Mouse (Mus musculus) spleen, postnatal 14 days (tissue): Measurements from ENCODE around the gene Riiad1.

Experiments used
- DNase-seq, 2 experiments: peaks; one replicate each; pipeline ENCODE4 v3.0.0; 2021 to 2022; ENCODE audit warnings: low spot score in 2 of 2

Gene Riiad1

GRCm38 (mm10) chr3:94463926-94464578 is 16.1 kb downstream of the Riiad1 start:
- no peak for DNase-seq

GRCm38 (mm10) chr3:94459834-94460233 is 20.3 kb downstream of the Riiad1 start:
- DNase-seq, result no peak

- no peak for DNase-seq
Measured at GRCm38 (mm10) chr3:94457055-94457454, 23.1 kb downstream of the Riiad1 start.

- peak; percentile 34 to 56 for DNase-seq
Measured at GRCm38 (mm10) chr3:94456529-94457000, 23.6 kb downstream of the Riiad1 start.

GRCm38 (mm10) chr3:94449377-94449776 is 30.8 kb downstream of the Riiad1 start:
- no peak for DNase-seq

GRCm38 (mm10) chr3:94443597-94443964 is 36.6 kb downstream of the Riiad1 start, which contains the start of gene Oaz3:
Gene Oaz3, minus strand, starts transcription at chr3:94443915.
- no peak for DNase-seq

- DNase-seq, result peak; percentile 95 to 96
Measured at GRCm38 (mm10) chr3:94442951-94443596, 37.1 kb downstream of the Riiad1 start, which contains the start of gene Mrpl9. Gene Mrpl9, plus strand, starts transcription at chr3:94443318.

GRCm38 (mm10) chr3:94441182-94441581 is 39.0 kb downstream of the Riiad1 start:
- no peak for DNase-seq

- DNase-seq, result no peak
Measured at GRCm38 (mm10) chr3:94436420-94436819, 43.7 kb downstream of the Riiad1 start.

GRCm38 (mm10) chr3:94434305-94434704 is 45.8 kb downstream of the Riiad1 start:
- no peak for DNase-seq

GRCm38 (mm10) chr3:94430980-94431379 is 49.2 kb downstream of the Riiad1 start:
- no peak for DNase-seq
